ENCODE assay signal across 8 mouse cellular contexts in the genomic region with DNA sequence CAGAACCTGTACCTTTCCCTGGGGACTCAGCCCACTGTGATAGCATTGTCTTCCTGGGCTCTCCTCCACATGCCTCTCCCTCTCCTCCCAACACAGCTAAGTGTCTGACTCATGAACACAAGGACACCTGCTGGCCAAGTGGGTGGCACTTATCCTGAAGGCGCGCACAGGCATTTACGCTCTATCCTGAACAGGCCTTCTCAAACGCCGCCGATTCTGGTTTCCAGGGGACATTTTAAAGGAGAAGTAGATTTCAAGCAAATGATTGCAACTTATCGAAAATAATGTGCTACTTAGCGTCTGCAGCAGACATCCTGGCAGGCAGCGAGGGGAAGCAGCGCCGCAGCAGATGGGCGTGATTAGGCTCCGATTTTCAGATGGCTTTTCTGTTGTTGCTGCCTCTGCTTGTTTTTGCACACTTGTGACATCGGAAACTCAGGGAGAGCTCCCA.
DNase-seq lines count a peak whose midpoint lies in the region; ATAC-seq lines count a peak whose summit lies in the region.

No protein-coding gene starts in this region.

- peak; percentile 53 for DNase-seq in layer of hippocampus, adult 11-12 months (ENCODE audit: low spot score)
- DNase-seq in layer of hippocampus, adult 9-10 months (ENCODE audit: low spot score), result no peak
- peak; percentile 41 to 57 for DNase-seq in cerebellum, postnatal 36 days
- peak; percentile 36 for DNase-seq in lung, postnatal 10 days
- no peak for DNase-seq in thymus, postnatal 14 days
- DNase-seq in thymus, postnatal 0 days (ENCODE audit: low spot score), result no peak
- no peak for DNase-seq in Muller cell, postnatal 12 days (ENCODE audit: inconsistent ontology term)

- H3K4me2 ChIP-seq in hindbrain, embryonic 13.5 days, result peak overlapping the region; percentile 37

- WGBS in hindbrain, embryonic 13.5 days, result 33% methylated on average over 14 of the region's 14 CpGs

- H3K9ac ChIP-seq in hindbrain, embryonic 13.5 days, result peak overlapping the region; percentile 53; the same call in 1 of the 2 replicates

- no peaks in the 10 kb centered on the region for H3K9me3 ChIP-seq in hindbrain, embryonic 13.5 days

- no peaks in the 10 kb centered on the region for H3K27me3 ChIP-seq in hindbrain, embryonic 13.5 days

- ATAC-seq in hindbrain, embryonic 13.5 days (ENCODE audit: low FRiP score), result no peak

- H3K4me1 ChIP-seq in hindbrain, embryonic 13.5 days (replicated peaks), result peaks cover 71% of the 10 kb centered on the region

- peak overlapping the region; percentile 61 for H3K27ac ChIP-seq in hindbrain, embryonic 13.5 days

- H3K36me3 ChIP-seq in hindbrain, embryonic 13.5 days, result no peaks in the 10 kb centered on the region

- peak overlapping the region; percentile 4; the same call in 1 of the 2 replicates for H3K4me3 ChIP-seq in hindbrain, embryonic 13.5 days

Comparison
In these comparisons a context has a peak if more than half of its experiments do, and no peak if none do; other contexts are left out.
1. DNase-seq: peak in layer of hippocampus, adult 11-12 months (single experiment), cerebellum, postnatal 36 days (2 of 2) and lung, postnatal 10 days (single experiment); none in layer of hippocampus, adult 9-10 months (single experiment), thymus, postnatal 14 days (single experiment), thymus, postnatal 0 days (single experiment) and Muller cell, postnatal 12 days (single experiment).